Mouse (Mus musculus) kidney, postnatal 0 days (tissue): ENCODE data around the gene Enox2. TPM values are rescaled to one million over a fixed set of nuclear protein-coding genes. Genes with fewer than 3 reads are reported as not detected.

Experiments used
- ATAC-seq: fragments of 200-750 bp; cut with Nextera tagmentation; replicated peaks from 2 replicates; pipeline ENCODE4 v1.8.0; 2017; ENCODE audit warnings: low read depth, moderate number of reproducible peaks, moderate TSS enrichment, moderate library complexity; ENCODE audit not compliant: low FRiP score
- DNase-seq: peaks from one replicate; pipeline ENCODE4 v3.0.0-alpha.2; 2016; ENCODE audit warnings: low spot score
- H3K27ac ChIP-seq: fragments of 300-500 bp; sonication (generic); 2 replicates; pipeline ENCODE4 v1.5.1; 2014; ENCODE audit warnings: mild to moderate bottlenecking
- H3K27me3 ChIP-seq: fragments of 300-500 bp; sonication (generic); 2 replicates; pipeline ENCODE4 v1.6.1; 2014; ENCODE audit warnings: low read length, mixed read lengths; ENCODE audit not compliant: insufficient read depth
- H3K36me3 ChIP-seq: fragments of 300-500 bp; sonication (generic); 2 replicates; pipeline ENCODE4 v1.6.1; 2014; ENCODE audit warnings: low read length, mixed read lengths; ENCODE audit not compliant: insufficient read depth
- H3K4me1 ChIP-seq: fragments of 300-500 bp; sonication (generic); replicated peaks from 2 replicates; pipeline ENCODE4 v1.6.1; 2014; ENCODE audit warnings: antibody characterized with exemption, low read length, mixed read lengths; ENCODE audit not compliant: insufficient read depth
- H3K4me2 ChIP-seq: fragments of 300-500 bp; sonication (generic); 2 replicates; pipeline ENCODE4 v1.6.1; 2014; ENCODE audit warnings: mild to moderate bottlenecking, low read length, moderate library complexity, mixed read lengths
- H3K4me3 ChIP-seq: fragments of 300-500 bp; sonication (generic); replicated peaks from 2 replicates; pipeline ENCODE4 v1.5.1; 2014; ENCODE audit warnings: low read depth, low read length
- H3K9ac ChIP-seq: fragments of 300-500 bp; sonication (generic); 2 replicates; pipeline ENCODE4 v1.6.1; 2014; ENCODE audit warnings: low read depth, low read length
- H3K9me3 ChIP-seq: fragments of 300-500 bp; sonication (generic); replicated peaks from 2 replicates; pipeline ENCODE4 v1.6.1; 2016; ENCODE audit warnings: low read length, inconsistent platforms, mixed read lengths
- CTCF ChIP-seq: IDR thresholded peaks from 2 replicates; pipeline ENCODE4 v1.5.1; 2016; ENCODE audit warnings: antibody characterized with exemption, low read depth, mild to moderate bottlenecking, moderate library complexity
- WGBS: fragments of 180-500 bp; shearing (Covaris S2); extraction: QIAGEN DNeasy Blood & Tissue Kit; methylation state at CpG from one replicate; pipeline ENCODE4 v1.1.7; 2014; 5-methylcytosine and 5-hydroxymethylcytosine counted together
- polyA plus RNA-seq: library from polyadenylated mRNA; unstranded; fragments of >200 nt; fragmentation: Nextera tagmentation; extraction: Ambion mirVana; gene quantifications from 2 replicates; pipeline ENCODE4 v1.2.1, GENCODE M21; 2015

Gene Enox2
- polyA plus RNA-seq, 1 experiment from 2014 or later: 7.9 TPM

DNA sequence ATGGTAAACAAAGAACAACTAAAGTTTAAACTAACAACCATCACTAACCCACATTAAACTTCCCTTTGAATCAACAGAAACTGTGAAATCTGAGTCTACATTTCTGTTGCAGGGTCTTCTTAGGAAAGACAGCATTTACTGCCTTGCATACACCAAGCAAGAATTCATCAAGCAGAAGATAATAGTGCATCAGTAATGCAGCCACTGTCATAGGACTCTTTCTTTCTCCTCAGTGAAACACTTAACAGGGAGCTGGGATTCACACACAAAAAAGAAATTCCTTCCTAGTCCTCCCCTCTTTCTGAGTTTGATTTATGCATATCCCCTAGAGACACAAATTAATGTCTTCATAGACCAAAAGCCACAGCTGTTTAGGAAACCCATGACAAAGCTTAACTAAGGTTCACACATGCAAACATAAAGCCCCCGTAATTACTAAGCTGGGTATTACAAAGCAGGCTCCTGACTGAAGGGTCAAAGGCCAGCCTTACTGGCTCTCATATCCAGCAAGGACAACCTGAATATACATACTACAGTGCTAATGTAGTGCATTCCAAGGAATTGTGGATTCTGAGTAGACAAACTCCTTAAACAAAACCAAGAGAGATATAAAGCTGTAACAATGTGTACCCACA, 62.1 kb downstream of the Enox2 start:
- H3K27me3 ChIP-seq: no peaks in the 10 kb centered on the region
- no peak for TF ChIP-seq CTCF
- ATAC-seq: no peak
- WGBS: 30% methylated on average over 1 of the region's 1 CpGs
- no peak overlapping the region for H3K27ac ChIP-seq
- DNase-seq: peak; percentile 20
- no peaks in the 10 kb centered on the region for H3K9me3 ChIP-seq
- H3K4me3 ChIP-seq: no peak overlapping the region
- H3K36me3 ChIP-seq: no peaks in the 10 kb centered on the region
- H3K4me1 ChIP-seq: no peaks in the 10 kb centered on the region
- no peak overlapping the region for H3K4me2 ChIP-seq
- H3K9ac ChIP-seq: no peak overlapping the region

DNA sequence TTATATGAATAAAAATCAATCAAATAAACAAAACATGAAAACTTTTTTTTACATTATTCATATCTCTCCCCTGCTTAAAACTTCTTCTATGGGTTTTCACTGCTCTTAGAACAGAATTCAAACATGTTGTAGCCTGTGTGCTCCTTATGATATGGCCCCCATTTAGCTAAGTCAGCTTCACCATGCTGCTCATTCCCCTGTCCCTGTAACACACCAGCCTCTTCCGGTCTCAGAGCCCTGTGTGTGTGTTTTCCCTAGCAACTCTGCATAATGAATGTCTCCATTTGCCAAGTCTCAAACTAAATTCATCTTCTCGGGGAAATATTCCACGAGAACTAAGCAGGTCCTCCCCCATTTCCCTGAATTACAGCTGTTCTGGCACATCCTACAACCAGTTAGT, 71.6 kb downstream of the Enox2 start:
- H3K27ac ChIP-seq: no peak overlapping the region
- ATAC-seq: no peak

GRCm38 (mm10) chrX:49196386-49196785, 91.7 kb downstream of the Enox2 start:
- no peak for ATAC-seq

More for the DNA sequence above, 71.6 kb downstream of the Enox2 start:
- no peak for TF ChIP-seq CTCF
- DNase-seq: no peak
- 47% methylated on average over 3 of the region's 3 CpGs for WGBS
- no peak overlapping the region for H3K4me3 ChIP-seq
- no peak overlapping the region for H3K4me2 ChIP-seq
- no peak overlapping the region for H3K9ac ChIP-seq
- H3K9me3 ChIP-seq: no peaks in the 10 kb centered on the region
- H3K36me3 ChIP-seq: no peaks in the 10 kb centered on the region
- no peaks in the 10 kb centered on the region for H3K27me3 ChIP-seq
- no peaks in the 10 kb centered on the region for H3K4me1 ChIP-seq

GRCm38 (mm10) chrX:49181136-49181535, 106.9 kb downstream of the Enox2 start:
- WGBS: 65% methylated on average over 3 of the region's 3 CpGs
- Histone ChIP-seq H3K27ac (no peak overlapping the region), H3K4me1 (no peaks in the 10 kb centered on the region), H3K4me3 (no peak overlapping the region), H3K27me3 (no peaks in the 10 kb centered on the region), H3K4me2 (no peak overlapping the region), H3K9me3 (no peaks in the 10 kb centered on the region), H3K9ac (no peak overlapping the region), H3K36me3 (no peaks in the 10 kb centered on the region)
- TF ChIP-seq CTCF: no peak
- DNase-seq (no peak), ATAC-seq (no peak)

More at GRCm38 (mm10) chrX:49196386-49196785, 91.7 kb downstream of the Enox2 start:
- Histone ChIP-seq H3K4me1 (no peaks in the 10 kb centered on the region), H3K36me3 (no peaks in the 10 kb centered on the region), H3K9ac (no peak overlapping the region), H3K27me3 (no peaks in the 10 kb centered on the region), H3K4me2 (no peak overlapping the region), H3K27ac (no peak overlapping the region), H3K9me3 (no peaks in the 10 kb centered on the region), H3K4me3 (no peak overlapping the region)
- TF ChIP-seq CTCF: no peak
- 76% methylated on average over 4 of the region's 4 CpGs for WGBS
- no peak for DNase-seq

DNA sequence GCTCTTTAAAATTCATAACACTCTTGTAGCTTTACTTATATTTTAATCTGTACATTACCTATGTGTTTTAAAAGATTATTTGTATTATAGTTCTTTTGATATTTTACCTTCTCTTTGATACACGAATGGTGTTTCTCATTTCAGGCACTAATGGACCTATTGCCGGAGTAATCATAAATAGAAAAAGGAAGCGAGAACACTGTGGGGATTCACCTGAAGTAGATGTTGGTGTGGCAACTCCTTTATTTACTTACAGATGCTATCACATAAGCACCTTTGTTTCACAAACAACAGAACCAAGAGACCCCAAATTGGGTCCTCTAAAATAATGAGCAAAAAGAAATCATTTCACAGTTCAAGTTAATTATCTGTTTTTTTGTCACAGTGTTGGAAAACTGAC, 109.4 kb downstream of the Enox2 start:
- Histone ChIP-seq H3K4me1 (no peaks in the 10 kb centered on the region), H3K4me2 (no peak overlapping the region), H3K27ac (no peak overlapping the region), H3K27me3 (no peaks in the 10 kb centered on the region), H3K36me3 (no peaks in the 10 kb centered on the region), H3K4me3 (no peak overlapping the region), H3K9me3 (no peaks in the 10 kb centered on the region), H3K9ac (no peak overlapping the region)
- DNase-seq (no peak), ATAC-seq (no peak)
- WGBS: 79% methylated on average over 3 of the region's 3 CpGs
- no peak for TF ChIP-seq CTCF

GRCm38 (mm10) chrX:49154280-49154679, 133.8 kb downstream of the Enox2 start:
- DNase-seq: no peak
- H3K36me3 ChIP-seq: no peaks in the 10 kb centered on the region
- no peaks in the 10 kb centered on the region for H3K27me3 ChIP-seq
- no peak for ATAC-seq
- H3K9ac ChIP-seq: no peak overlapping the region
- no peaks in the 10 kb centered on the region for H3K4me1 ChIP-seq
- H3K4me2 ChIP-seq: no peak overlapping the region
- TF ChIP-seq CTCF: no peak
- H3K9me3 ChIP-seq: no peaks in the 10 kb centered on the region
- WGBS: 51% methylated on average over 2 of the region's 2 CpGs
- H3K4me3 ChIP-seq: no peak overlapping the region
- no peak overlapping the region for H3K27ac ChIP-seq
